Mouse (Mus musculus) right cerebral cortex, postnatal 4 days (tissue): ENCODE data around the gene Anxa7.

Experiments used
- DNase-seq: peaks from one replicate; pipeline ENCODE4 v3.0.0-alpha.2; 2022

Anxa7 gene

GRCm38 (mm10) chr14:20431726-20432125, 48.2 kb downstream of the Anxa7 start:
- no peak for DNase-seq

GRCm38 (mm10) chr14:20429833-20430232, 50.1 kb downstream of the Anxa7 start:
- DNase-seq, result no peak

- no peak for DNase-seq
Observed at GRCm38 (mm10) chr14:20428593-20428992, 51.3 kb downstream of the Anxa7 start.

GRCm38 (mm10) chr14:20423046-20423445, 56.9 kb downstream of the Anxa7 start:
- no peak for DNase-seq

- DNase-seq, result no peak
Observed at GRCm38 (mm10) chr14:20422257-20422656, 57.7 kb downstream of the Anxa7 start.
